Mouse (Mus musculus): ENCODE data around the gene Lats2. TPM values are rescaled to one million over a fixed set of nuclear protein-coding genes. Genes with fewer than 3 reads are reported as not detected.
A peak's percentile ranks its signal among the peaks of the same experiment; 100 is the strongest.
"Not testable (repeated sequence)": the region's sequence is repeated elsewhere in the genome, so short reads cannot be mapped to it uniquely, and the experiment has no call there.

The Lats2 gene
- polyA plus RNA-seq, 1 experiment from 2014 or later: 11.2 TPM

DNA sequence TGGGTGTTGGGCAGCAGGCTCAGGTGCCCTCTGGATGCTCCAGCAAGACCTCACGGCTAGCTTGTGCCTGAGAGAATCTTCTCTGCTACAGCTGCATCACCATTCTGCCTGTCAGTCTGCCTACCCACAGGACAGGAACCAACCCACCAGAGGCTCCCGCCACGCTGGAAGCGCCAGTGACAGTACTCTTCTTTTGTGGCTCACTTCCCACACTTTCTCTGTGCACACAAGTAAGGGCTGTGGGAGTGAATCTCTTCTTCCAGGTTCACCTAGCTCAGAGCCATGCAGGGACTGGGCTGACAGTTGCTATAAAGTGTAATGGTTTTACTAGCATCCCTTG is 51.5 kb downstream of the Lats2 start:
- no peak overlapping the region for H3K4me3 ChIP-seq
- 73% methylated on average over 4 of the region's 4 CpGs for WGBS
- ATAC-seq (ENCODE audit: low read depth): peak; percentile 60
- H3K4me1 ChIP-seq (replicated peaks): peaks cover 34% of the 10 kb centered on the region
- H3K9ac ChIP-seq: peak overlapping the region; percentile 26; the same call in 1 of the 2 replicates
- H3K27ac ChIP-seq (replicated peaks): peak overlapping the region; percentile 69
- no peaks in the 10 kb centered on the region for H3K9me3 ChIP-seq
- no peaks in the 10 kb centered on the region for H3K27me3 ChIP-seq
- no peak overlapping the region for H3K4me2 ChIP-seq
- no peaks in the 10 kb centered on the region for H3K36me3 ChIP-seq

DNA sequence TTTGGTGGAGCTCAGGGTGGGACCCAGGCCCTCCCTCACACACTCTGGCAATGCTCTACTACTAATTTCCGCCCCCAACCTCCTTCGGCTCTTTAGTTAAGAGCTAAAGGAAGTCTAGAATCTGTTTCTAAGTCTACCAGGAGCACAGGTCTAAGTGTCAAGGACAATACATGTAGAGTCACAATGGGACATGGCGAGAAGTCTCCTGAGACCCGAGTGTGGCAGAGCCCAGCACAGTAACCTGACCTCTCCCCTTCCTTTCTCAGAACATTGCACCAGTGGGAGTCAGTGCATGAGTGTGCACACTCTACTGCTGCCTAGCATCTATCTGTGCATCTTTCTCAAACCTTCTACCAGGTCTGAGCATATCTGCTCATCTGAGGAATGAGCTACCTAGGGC is 52.4 kb downstream of the Lats2 start:
- H3K36me3 ChIP-seq: no peaks in the 10 kb centered on the region
- WGBS: 86% methylated on average over 4 of the region's 4 CpGs
- H3K9me3 ChIP-seq: no peaks in the 10 kb centered on the region
- H3K4me3 ChIP-seq: no peak overlapping the region
- no peak overlapping the region for H3K27ac ChIP-seq (replicated peaks)
- no peak overlapping the region for H3K4me2 ChIP-seq
- H3K4me1 ChIP-seq (replicated peaks): peaks cover 34% of the 10 kb centered on the region
- H3K27me3 ChIP-seq: no peaks in the 10 kb centered on the region
- H3K9ac ChIP-seq: no peak overlapping the region
- ATAC-seq (ENCODE audit: low read depth): no peak

DNA sequence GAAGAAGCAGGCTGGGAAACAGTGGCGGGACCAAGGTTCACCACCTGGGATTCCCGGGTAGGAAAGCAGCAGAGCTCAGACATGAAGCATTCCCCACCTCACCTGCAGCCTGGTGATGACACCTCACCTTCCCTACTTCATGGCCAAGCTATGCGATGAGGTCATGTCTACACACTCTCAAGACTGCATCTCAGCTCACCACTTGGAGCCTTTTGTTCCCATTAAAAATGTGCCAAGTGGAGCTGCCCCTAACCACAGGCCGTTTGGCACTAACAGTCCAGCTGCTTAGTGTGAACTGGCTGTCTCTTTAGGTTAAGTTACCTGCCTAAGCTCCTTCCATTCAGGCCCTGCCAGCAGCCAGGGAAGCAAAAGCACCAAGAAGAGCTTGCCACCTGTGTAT is 53.1 kb downstream of the Lats2 start:
- WGBS: 96% methylated on average over 4 of the region's 4 CpGs
- no peaks in the 10 kb centered on the region for H3K9me3 ChIP-seq

DNA sequence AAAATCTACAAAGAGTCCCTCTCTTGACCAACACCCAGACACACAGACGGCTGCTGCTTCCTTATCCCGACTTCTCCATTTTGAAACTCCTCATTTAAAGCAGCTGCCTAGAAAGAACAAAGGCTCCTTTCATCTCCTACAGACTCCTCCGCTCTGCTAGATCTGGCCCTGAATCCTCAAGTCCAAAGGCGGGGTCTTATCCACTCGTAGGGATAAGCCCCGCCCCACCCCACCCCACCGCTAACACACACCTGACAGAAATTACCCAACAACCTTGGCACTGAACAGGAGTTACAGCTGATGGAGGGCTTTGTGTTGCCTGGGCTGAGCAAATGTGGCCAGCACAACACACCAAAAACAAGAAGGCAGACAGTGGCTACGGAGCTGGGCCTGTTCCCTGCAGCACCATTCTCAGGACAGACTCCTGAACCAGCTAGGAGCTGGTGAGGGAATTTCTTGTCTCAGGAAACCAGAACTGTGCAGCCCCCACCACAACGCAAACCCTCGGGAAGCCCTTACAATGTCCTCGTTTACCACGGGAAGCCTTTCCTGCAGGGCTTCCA is 56.2 kb downstream of the Lats2 start:
- H3K4me3 ChIP-seq: no peak overlapping the region
- ATAC-seq (ENCODE audit: low read depth): no peak
- H3K27ac ChIP-seq (replicated peaks): peak overlapping the region; percentile 74
- WGBS: 45% methylated on average over 12 of the region's 12 CpGs
- peaks cover 28% of the 10 kb centered on the region for H3K36me3 ChIP-seq
- H3K4me1 ChIP-seq (replicated peaks): peaks cover 9% of the 10 kb centered on the region
- no peaks in the 10 kb centered on the region for H3K9me3 ChIP-seq
- no peak overlapping the region for H3K4me2 ChIP-seq
- H3K27me3 ChIP-seq: no peaks in the 10 kb centered on the region
- H3K9ac ChIP-seq: no peak overlapping the region

More for the DNA sequence above, 53.1 kb downstream of the Lats2 start:
- Histone ChIP-seq H3K27ac (replicated peaks) (no peak overlapping the region), H3K4me2 (no peak overlapping the region), H3K4me3 (no peak overlapping the region), H3K4me1 (replicated peaks) (peaks cover 34% of the 10 kb centered on the region), H3K36me3 (peaks cover 5% of the 10 kb centered on the region), H3K27me3 (no peaks in the 10 kb centered on the region), H3K9ac (no peak overlapping the region)
- no peak for ATAC-seq (ENCODE audit: low read depth)

DNA sequence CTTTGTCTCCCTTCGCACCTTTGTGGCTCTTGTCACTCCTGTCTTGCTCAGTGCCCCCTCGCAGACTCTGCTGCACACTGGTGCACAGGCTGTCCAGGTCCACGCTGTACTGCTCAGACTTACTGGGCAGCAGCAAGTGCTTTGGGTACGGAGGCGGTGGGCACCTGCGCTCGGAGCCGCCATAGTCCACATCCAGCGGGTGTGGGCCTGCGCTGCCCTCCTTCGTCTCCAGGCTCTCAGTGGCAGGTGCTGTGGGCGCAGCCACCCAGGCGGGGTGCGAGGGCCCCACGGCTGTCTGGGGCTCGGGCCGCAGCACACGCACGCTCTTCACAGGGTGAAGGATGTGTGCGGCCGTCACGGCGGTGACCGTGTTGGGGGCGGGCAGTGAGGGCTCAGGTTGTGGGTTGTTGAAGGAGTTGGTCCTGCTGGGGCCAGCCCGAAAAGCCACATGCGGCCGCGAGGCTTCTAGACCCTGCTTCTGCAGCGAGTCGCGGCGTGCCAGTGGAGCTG is 58.7 kb downstream of the Lats2 start:
- peaks cover 51% of the 10 kb centered on the region for H3K36me3 ChIP-seq
- no peak overlapping the region for H3K27ac ChIP-seq (replicated peaks)
- 98% methylated on average over 33 of the region's 33 CpGs for WGBS
- no peak overlapping the region for H3K9ac ChIP-seq
- H3K4me3 ChIP-seq: no peak overlapping the region
- no peak overlapping the region for H3K4me2 ChIP-seq
- H3K27me3 ChIP-seq: no peaks in the 10 kb centered on the region
- no peak for ATAC-seq (ENCODE audit: low read depth)
- no peaks in the 10 kb centered on the region; the same call in 1 of the 2 replicates for H3K4me1 ChIP-seq (replicated peaks)
- H3K9me3 ChIP-seq: no peaks in the 10 kb centered on the region

DNA sequence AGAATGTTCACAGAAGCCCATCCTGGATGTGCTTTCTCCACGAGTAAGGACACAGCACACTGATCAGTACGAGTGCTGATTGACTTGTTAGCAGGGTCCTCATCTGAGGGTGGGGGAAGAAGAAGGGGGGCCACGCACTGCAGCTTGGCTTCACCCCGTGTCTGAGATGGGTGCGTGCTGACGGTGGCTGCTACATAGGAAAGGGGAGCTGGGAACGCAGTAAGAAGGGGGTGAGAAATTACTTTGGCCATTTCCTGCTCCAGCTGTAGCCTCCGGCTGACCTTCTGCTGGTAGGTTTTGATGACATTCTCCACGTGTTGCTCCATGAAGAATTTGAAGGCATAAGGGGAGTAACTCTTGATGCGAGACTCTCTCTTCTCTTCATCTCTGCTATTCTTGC is 59.2 kb downstream of the Lats2 start:
- H3K4me1 ChIP-seq (replicated peaks): no peaks in the 10 kb centered on the region; the same call in 1 of the 2 replicates
- no peak overlapping the region for H3K4me2 ChIP-seq
- H3K27ac ChIP-seq (replicated peaks): no peak overlapping the region
- peaks cover 56% of the 10 kb centered on the region for H3K36me3 ChIP-seq
- no peaks in the 10 kb centered on the region for H3K27me3 ChIP-seq
- H3K9ac ChIP-seq: no peak overlapping the region
- no peak for ATAC-seq (ENCODE audit: low read depth)
- 89% methylated on average over 10 of the region's 10 CpGs for WGBS
- H3K9me3 ChIP-seq: no peaks in the 10 kb centered on the region
- H3K4me3 ChIP-seq: no peak overlapping the region

DNA sequence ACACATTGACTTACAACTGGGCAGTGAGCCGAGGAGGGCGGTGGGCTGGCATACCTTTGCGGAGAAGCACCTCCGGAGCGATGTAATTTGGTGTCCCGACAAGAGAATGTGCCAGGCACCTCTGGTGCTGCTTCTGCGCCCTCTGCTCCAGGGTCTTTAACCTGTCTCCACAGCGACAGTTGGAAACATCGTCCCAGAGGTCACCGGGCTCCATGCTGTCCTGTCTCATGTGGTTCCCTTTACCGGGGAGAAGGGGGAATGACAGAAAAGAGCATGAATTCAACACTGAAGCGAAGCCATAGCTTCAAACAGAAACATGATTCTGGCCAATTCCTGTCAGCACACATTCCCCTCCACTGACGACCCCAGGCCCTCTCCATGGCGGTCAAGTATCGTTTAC is 62.1 kb downstream of the Lats2 start:
- H3K9ac ChIP-seq: no peak overlapping the region
- no peaks in the 10 kb centered on the region for H3K4me1 ChIP-seq (replicated peaks)
- no peak for ATAC-seq (ENCODE audit: low read depth)
- peaks cover 72% of the 10 kb centered on the region for H3K36me3 ChIP-seq
- no peaks in the 10 kb centered on the region for H3K27me3 ChIP-seq
- WGBS: 96% methylated on average over 15 of the region's 15 CpGs
- no peak overlapping the region for H3K4me3 ChIP-seq
- H3K27ac ChIP-seq (replicated peaks): no peak overlapping the region
- H3K4me2 ChIP-seq: no peak overlapping the region
- H3K9me3 ChIP-seq: no peaks in the 10 kb centered on the region

DNA sequence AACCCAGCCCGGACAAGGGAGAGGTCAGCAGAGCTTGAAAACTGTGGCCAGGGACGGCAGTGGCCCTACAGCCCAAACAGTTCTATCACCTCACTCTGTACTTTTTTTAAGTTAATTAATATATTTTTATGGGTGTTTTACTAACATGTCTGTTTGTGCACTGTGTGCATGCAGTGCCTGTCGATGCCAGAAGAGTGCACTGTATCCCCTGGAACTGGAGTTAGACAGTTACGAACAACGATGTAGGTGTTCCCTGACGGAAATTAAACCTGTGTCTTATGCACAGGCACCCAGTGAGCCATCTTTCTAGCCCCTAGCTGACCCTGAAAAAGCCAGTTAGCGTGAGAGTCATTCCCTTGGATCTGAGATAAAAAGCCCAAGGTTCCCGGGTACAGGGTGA is 62.6 kb downstream of the Lats2 start:
- 90% methylated on average over 8 of the region's 8 CpGs for WGBS
- ATAC-seq (ENCODE audit: low read depth): no peak
- peaks cover 75% of the 10 kb centered on the region for H3K36me3 ChIP-seq

DNA sequence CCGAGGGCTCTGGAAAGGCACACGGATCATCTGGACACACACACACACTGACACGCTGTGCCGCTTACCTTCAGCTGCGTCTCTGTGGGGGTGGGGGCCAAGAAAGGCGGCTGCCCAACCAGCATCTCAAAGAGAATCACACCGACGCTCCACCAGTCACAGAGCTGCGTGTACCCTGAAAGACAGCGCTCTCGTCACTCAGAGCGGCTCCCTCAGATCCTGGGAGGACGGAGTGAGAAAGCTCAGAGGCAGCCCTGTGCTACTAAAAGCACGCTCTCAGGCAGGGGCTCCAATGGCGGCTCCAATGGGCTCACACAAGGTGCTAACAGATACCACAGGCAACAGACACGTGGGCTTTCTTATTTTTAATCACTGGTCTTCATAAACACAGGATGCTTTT is 63.9 kb downstream of the Lats2 start:
- H3K36me3 ChIP-seq: peaks cover 67% of the 10 kb centered on the region
- ATAC-seq (ENCODE audit: low read depth): no peak
- 88% methylated on average over 16 of the region's 16 CpGs for WGBS

More for the DNA sequence above, 62.6 kb downstream of the Lats2 start:
- Histone ChIP-seq H3K27ac (replicated peaks) (no peak overlapping the region), H3K4me1 (replicated peaks) (no peaks in the 10 kb centered on the region), H3K9me3 (no peaks in the 10 kb centered on the region), H3K9ac (no peak overlapping the region), H3K27me3 (no peaks in the 10 kb centered on the region), H3K4me3 (no peak overlapping the region), H3K4me2 (no peak overlapping the region)

DNA sequence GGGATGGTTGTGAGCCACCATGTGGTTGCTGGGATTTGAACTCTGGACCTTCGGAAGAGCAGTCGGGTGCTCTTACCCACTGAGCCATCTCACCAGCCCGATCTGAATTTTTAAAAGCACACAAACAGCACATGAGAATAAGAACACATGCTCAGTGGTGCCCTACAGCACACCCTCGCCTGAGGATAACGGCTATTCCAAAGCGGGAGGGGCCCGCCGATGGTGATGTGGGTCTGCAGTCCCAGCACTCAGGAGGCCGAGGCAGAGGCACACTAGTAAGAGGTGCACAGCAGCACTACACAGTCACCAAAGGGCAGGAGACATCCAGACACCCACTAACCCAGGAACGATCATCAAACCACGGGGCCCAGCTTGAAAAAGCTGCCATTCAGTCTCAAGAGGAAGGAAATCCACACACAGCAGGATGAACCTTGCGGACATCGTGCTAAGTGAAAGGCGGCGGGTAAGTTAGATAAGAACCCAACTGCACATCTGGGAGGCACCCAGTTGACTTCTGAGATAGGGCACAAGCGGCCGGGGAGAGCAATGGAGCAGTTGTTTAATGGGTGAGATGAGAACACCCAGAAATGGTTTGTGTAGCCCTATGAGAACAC is 65.6 kb downstream of the Lats2 start:
- H3K4me1 ChIP-seq (replicated peaks): no peaks in the 10 kb centered on the region
- H3K36me3 ChIP-seq: peaks cover 57% of the 10 kb centered on the region
- no peaks in the 10 kb centered on the region for H3K27me3 ChIP-seq
- H3K4me2 ChIP-seq: no peak overlapping the region
- H3K4me3 ChIP-seq: no peak overlapping the region
- 96% methylated on average over 17 of the region's 17 CpGs for WGBS
- H3K27ac ChIP-seq (replicated peaks): no peak overlapping the region
- H3K9me3 ChIP-seq: no peaks in the 10 kb centered on the region
- H3K9ac ChIP-seq: no peak overlapping the region
- no peak for ATAC-seq (ENCODE audit: low read depth)

More for the DNA sequence above, 63.9 kb downstream of the Lats2 start:
- Histone ChIP-seq H3K4me3 (no peak overlapping the region), H3K9ac (no peak overlapping the region), H3K27me3 (no peaks in the 10 kb centered on the region), H3K4me1 (replicated peaks) (no peaks in the 10 kb centered on the region), H3K9me3 (no peaks in the 10 kb centered on the region), H3K27ac (replicated peaks) (no peak overlapping the region), H3K4me2 (no peak overlapping the region)

DNA sequence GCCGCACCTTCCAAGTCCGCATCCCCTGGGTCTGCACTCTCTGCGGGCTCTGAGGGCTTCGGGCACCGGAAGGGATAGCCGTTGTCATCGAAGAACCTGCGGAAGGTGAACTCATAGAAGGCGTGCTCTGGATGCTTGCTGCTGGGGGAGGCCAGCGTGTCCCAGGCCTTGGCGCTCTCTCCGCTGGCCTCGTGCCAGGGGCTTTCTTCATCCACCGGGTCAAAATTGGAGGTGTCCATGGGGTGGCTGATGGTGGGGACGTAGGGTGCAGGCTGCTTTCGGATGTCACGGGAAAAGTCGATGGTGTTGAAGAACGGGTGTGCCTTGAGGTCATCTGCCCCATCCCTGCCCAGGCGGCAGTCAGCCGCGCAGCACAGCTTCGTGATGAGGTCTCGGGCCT is 66.9 kb downstream of the Lats2 start:
- H3K4me2 ChIP-seq: no peak overlapping the region
- H3K27ac ChIP-seq (replicated peaks): no peak overlapping the region
- ATAC-seq (ENCODE audit: low read depth): no peak
- H3K4me1 ChIP-seq (replicated peaks): no peaks in the 10 kb centered on the region
- H3K36me3 ChIP-seq: peaks cover 45% of the 10 kb centered on the region
- no peaks in the 10 kb centered on the region for H3K9me3 ChIP-seq
- 97% methylated on average over 24 of the region's 24 CpGs for WGBS
- H3K9ac ChIP-seq: no peak overlapping the region
- no peak overlapping the region for H3K4me3 ChIP-seq
- H3K27me3 ChIP-seq: no peaks in the 10 kb centered on the region

DNA sequence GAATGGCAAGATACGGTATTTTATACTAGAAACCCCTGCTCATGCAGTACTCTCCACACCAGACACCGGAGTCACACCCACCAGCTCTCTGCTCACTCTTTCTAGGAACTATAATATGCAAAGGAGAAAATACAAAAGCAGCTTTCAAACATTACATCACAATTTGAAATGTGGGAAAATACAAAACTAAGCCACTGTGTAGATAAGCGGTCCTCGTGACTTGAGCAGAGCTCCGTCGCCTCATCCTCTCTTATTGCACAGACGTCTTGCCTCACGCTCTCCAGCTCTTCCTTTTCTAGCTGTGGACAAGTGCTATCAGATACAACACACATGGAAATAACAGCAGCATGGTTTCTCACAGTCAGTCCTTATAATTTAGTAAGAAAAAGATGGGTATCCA is 67.5 kb downstream of the Lats2 start:
- Histone ChIP-seq H3K27me3 (no peaks in the 10 kb centered on the region), H3K36me3 (peaks cover 39% of the 10 kb centered on the region), H3K4me1 (replicated peaks) (no peaks in the 10 kb centered on the region), H3K9ac (no peak overlapping the region), H3K4me2 (no peak overlapping the region), H3K27ac (replicated peaks) (no peak overlapping the region), H3K9me3 (no peaks in the 10 kb centered on the region), H3K4me3 (no peak overlapping the region)
- ATAC-seq (ENCODE audit: low read depth): no peak
- WGBS: 96% methylated on average over 8 of the region's 8 CpGs

DNA sequence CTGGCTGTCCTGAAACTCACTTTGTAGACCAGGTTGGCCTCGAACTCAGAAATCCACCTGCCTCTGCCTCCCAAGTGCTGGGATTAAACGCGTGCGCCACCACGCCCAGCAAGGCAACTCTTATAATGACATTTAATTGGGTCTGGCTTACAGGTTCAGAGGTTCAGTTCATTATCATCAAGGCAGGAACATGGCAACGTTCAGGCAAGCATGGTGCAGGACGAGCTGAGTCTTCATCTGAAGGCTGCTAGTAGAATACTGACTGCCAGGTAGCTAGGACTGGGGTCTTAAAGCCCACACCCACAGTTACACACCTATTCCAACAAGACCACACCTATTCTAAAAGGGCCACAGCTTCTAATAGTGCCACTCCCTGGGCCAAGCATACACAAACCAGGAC is 70.1 kb downstream of the Lats2 start:
- H3K27me3 ChIP-seq; H3K27ac ChIP-seq (replicated peaks); H3K9ac ChIP-seq; H3K9me3 ChIP-seq; H3K4me2 ChIP-seq; ATAC-seq (ENCODE audit: low read depth); H3K4me1 ChIP-seq (replicated peaks); H3K4me3 ChIP-seq: not testable (repeated sequence)
- 92% methylated on average over 7 of the region's 7 CpGs for WGBS
- H3K36me3 ChIP-seq: peaks cover 18% of the 10 kb centered on the region

All from neural tube, embryonic 13.5 days (tissue).